Mouse (Mus musculus) CD4-positive, CD25-positive, alpha-beta regulatory T cell, adult 4 months (primary cell): ENCODE measurements around the gene Sv2c. TPM values are rescaled to one million over a fixed set of nuclear protein-coding genes. Genes with fewer than 3 reads are reported as not detected.

Source experiments
- ATAC-seq: one replicate; pipeline ENCODE4 v1.8.0; 2017
- polyA plus RNA-seq, 2 experiments: library from polyadenylated mRNA; unstranded; fragments of 100-300 nt; shearing (Covaris generic); gene quantifications; one replicate each; pipeline ENCODE4 v1.2.1; 2017

Sv2c gene
- polyA plus RNA-seq, 2 experiments from 2014 or later = 1.8 to 3.2 TPM

DNA sequence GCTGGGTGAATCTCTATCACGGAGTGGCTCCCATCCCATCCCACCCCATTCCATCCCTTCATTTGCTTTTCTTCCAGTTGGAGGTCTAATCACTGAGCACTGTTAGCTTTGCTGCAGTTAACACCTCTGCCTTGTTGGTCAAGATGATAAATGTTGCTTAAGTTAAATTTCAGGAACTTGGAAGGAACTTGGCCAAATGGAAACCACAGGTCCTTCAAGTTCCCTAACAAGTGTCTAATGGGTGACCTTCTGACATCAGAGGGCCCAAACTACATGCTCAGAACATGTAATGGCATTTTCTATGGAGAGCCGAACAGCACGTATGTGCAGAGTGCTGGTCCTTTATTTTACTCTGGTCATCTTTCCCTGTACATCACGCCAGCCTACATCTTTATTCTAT, 190.5 kb downstream of the Sv2c start:
- no peak for ATAC-seq

- no peak for ATAC-seq
These were observed 191.6 kb downstream of the Sv2c start for GRCm38 (mm10) chr13:95940811-95941210.

GRCm38 (mm10) chr13:95924201-95924621, 208.2 kb downstream of the Sv2c start:
- ATAC-seq = no peak

- ATAC-seq = no peak
These were observed 209.8 kb downstream of the Sv2c start for GRCm38 (mm10) chr13:95922626-95923025.

- no peak for ATAC-seq
These were observed 213.6 kb downstream of the Sv2c start for GRCm38 (mm10) chr13:95918624-95919284.

- ATAC-seq = no peak
These were observed 219.4 kb downstream of the Sv2c start for GRCm38 (mm10) chr13:95913046-95913406.

- no peak for ATAC-seq
These were observed 220.0 kb downstream of the Sv2c start for GRCm38 (mm10) chr13:95912157-95913045.

- ATAC-seq = no peak
These were observed 222.1 kb downstream of the Sv2c start for GRCm38 (mm10) chr13:95910270-95910669.

DNA sequence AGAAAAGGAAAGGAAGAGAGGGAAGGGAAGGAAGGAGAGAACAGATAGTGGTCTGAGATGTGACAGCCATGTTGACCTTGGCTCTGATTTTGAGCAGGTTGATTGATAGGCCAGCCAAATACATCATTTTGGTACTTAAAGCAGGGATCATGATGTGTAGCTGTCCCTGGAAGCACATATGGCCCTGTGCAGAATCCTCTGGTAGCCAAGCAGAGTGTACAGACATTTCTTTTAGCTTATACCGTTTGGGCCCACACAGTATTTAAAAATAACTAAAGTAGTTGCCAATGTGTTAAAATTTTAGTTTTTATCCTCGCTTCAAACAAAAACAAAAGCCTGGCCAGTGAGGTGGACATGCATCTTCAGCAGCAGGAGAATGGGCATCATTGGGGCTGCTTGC, 223.1 kb downstream of the Sv2c start:
- no peak for ATAC-seq

Other genes starting within 250 kb of the Sv2c start
- gene Iqgap2, start 240.7 kb downstream of the Sv2c start, polyA plus RNA-seq = 10 to 100 TPM; 14.2 to 14.7 TPM
- gene Gm20075, start 51.2 kb downstream of the Sv2c start, polyA plus RNA-seq = 10 to 100 TPM; 11.9 to 17.0 TPM
- not detected for gene Gm17190, start 50.5 kb downstream of the Sv2c start, polyA plus RNA-seq